Mouse (Mus musculus) thymus, adult 2 months (tissue): ENCODE measurements at regions not wholly inside any gene's neighbourhood (a gene's known extent, or its start where the extent isn't known, plus 50 kb on each side); places are given as distances from the start of the nearest gene placed in this dataset.

Experiments used
- CTCF ChIP-seq: fragments of 200-500 bp; IDR thresholded peaks from 2 replicates; pipeline ENCODE4 v1.5.1; 2012; ENCODE audit warnings: mild to moderate bottlenecking, control low read depth, low read length, moderate library complexity, borderline replicate concordance; ENCODE audit not compliant: control insufficient read depth, poor library complexity, insufficient read depth; ENCODE audit errors: extremely low read depth
- POLR2A ChIP-seq: fragments of 200-500 bp; IDR thresholded peaks from 2 replicates; pipeline ENCODE4 v1.6.1; 2012; ENCODE audit warnings: mild to moderate bottlenecking, low read length, control low read depth, moderate library complexity; ENCODE audit not compliant: control insufficient read depth, poor library complexity, insufficient read depth; ENCODE audit errors: extremely low read depth

- TF ChIP-seq CTCF (peak; percentile 65; the same call in 1 of the 2 replicates), POLR2A (no peak)
Observed at GRCm38 (mm10) chr7:68829861-68830260, 80.8 kb upstream of the Arrdc4 start.
